Mouse (Mus musculus) embryonic fibroblast, embryonic 13.5 days (primary cell): Measurements from ENCODE around the gene Ubxn11.

Source experiments
- CTCF ChIP-seq: IDR thresholded peaks from 2 replicates; pipeline ENCODE4 v1.5.1; 2011; ENCODE audit warnings: mild to moderate bottlenecking, control low read depth, low read length, moderate library complexity, borderline replicate concordance; ENCODE audit not compliant: insufficient read depth
- POLR2A ChIP-seq: IDR thresholded peaks from 2 replicates; pipeline ENCODE4 v1.6.1; 2011; ENCODE audit warnings: low read depth, mild to moderate bottlenecking, control low read depth, low read length, moderate library complexity

DNA sequence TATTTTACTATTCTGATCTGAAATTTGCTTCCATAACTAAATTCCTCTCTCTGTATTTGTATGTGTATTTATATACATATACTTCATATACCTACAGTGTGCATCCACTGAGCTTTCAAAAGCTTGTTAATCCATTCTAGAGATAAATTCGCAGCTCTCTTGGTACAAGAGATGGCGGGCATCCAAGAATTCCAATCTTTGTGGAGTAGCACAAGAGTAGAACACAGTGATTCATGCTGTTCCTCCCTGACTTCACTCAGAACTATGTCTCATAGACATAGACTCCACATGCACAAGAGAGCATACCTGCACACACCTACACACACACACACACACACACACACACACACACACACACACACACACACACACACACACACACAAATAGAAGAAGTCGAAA lies 70.0 kb downstream of the Ubxn11 start:
- no peak for TF ChIP-seq POLR2A
- TF ChIP-seq CTCF = no peak
